ENCODE assay signal across 11 mouse cellular contexts in genomic region chr15:67983253-67983652, GRCm38 (mm10).
DNase-seq lines count a peak whose midpoint lies in the region; ATAC-seq and TF ChIP-seq lines count a peak whose summit lies in the region.
"Had no signal": no experiment of that assay in that cellular context is flagged by ENCODE, and none has a peak within 500 bp of the region (broad histone marks: within the 10 kb centered on the region; RNA-seq: fewer than 3 reads in every experiment).

No protein-coding gene starts in this region.

- 38% methylated on average over 1 of the region's 1 CpGs for WGBS in hindbrain, postnatal 0 days
- 20% methylated on average over 1 of the region's 1 CpGs for WGBS in hindbrain, embryonic 13.5 days
- WGBS in thymus, adult 2 months, result 57% methylated on average over 1 of the region's 1 CpGs

- H3K27me3 ChIP-seq in hindbrain, postnatal 0 days (ENCODE audit: insufficient read depth, low read length), result no peaks in the 10 kb centered on the region
- H3K27me3 ChIP-seq in hindbrain, embryonic 13.5 days, result no peaks in the 10 kb centered on the region
- H3K27me3 ChIP-seq in thymus, adult 2 months (ENCODE audit: control insufficient read depth, insufficient read depth, low read length), result no peaks in the 10 kb centered on the region
- H3K27me3 ChIP-seq: intestine, embryonic 15.5 days; midbrain, embryonic 12.5 days had no signal

- ATAC-seq in hindbrain, postnatal 0 days, result no peak
- no peak for ATAC-seq in hindbrain, embryonic 13.5 days (ENCODE audit: low FRiP score)
- ATAC-seq: intestine, embryonic 15.5 days had no signal

- H3K36me3 ChIP-seq in hindbrain, postnatal 0 days (ENCODE audit: insufficient read depth, low read length), result no peaks in the 10 kb centered on the region
- H3K36me3 ChIP-seq in hindbrain, embryonic 13.5 days, result no peaks in the 10 kb centered on the region
- H3K36me3 ChIP-seq in thymus, adult 2 months (ENCODE audit: control insufficient read depth, insufficient read depth, low read length), result no peaks in the 10 kb centered on the region
- H3K36me3 ChIP-seq: intestine, embryonic 15.5 days; midbrain, embryonic 12.5 days had no signal

- no peak overlapping the region for H3K9ac ChIP-seq in hindbrain, postnatal 0 days (replicated peaks; ENCODE audit: low read length)
- H3K9ac ChIP-seq in hindbrain, embryonic 13.5 days, result no peak overlapping the region
- H3K9ac ChIP-seq: intestine, embryonic 15.5 days; midbrain, embryonic 12.5 days had no signal

- no peak overlapping the region for H3K27ac ChIP-seq in hindbrain, postnatal 0 days
- no peak overlapping the region for H3K27ac ChIP-seq in hindbrain, embryonic 13.5 days
- no peak overlapping the region for H3K27ac ChIP-seq in thymus, adult 2 months (ENCODE audit: control insufficient read depth, insufficient read depth, low read length)
- H3K27ac ChIP-seq: intestine, embryonic 15.5 days; midbrain, embryonic 12.5 days had no signal

- no peak overlapping the region for H3K4me3 ChIP-seq in hindbrain, postnatal 0 days (ENCODE audit: low read length)
- no peak overlapping the region for H3K4me3 ChIP-seq in hindbrain, embryonic 13.5 days
- no peak overlapping the region for H3K4me3 ChIP-seq in thymus, adult 2 months (ENCODE audit: control insufficient read depth, insufficient read depth, low read length)
- H3K4me3 ChIP-seq: intestine, embryonic 15.5 days; midbrain, embryonic 12.5 days had no signal

- no peaks in the 10 kb centered on the region for H3K4me1 ChIP-seq in hindbrain, postnatal 0 days (ENCODE audit: insufficient read depth, low read length)
- no peaks in the 10 kb centered on the region for H3K4me1 ChIP-seq in hindbrain, embryonic 13.5 days (replicated peaks)
- no peaks in the 10 kb centered on the region for H3K4me1 ChIP-seq in thymus, adult 2 months (replicated peaks; ENCODE audit: control insufficient read depth, insufficient read depth, low read length)
- H3K4me1 ChIP-seq: intestine, embryonic 15.5 days; midbrain, embryonic 12.5 days had no signal

- no peak for TF ChIP-seq POLR2A in thymus, adult 2 months (IDR thresholded peaks at IDR 0.05; ENCODE audit: control insufficient read depth, extremely low read depth, insufficient read depth, low read length, poor library complexity)

- peak; percentile 20 for DNase-seq in hindbrain, postnatal 0 days (ENCODE audit: low spot score)
- DNase-seq in thymus, postnatal 14 days, result peak; percentile 4
- no peak for DNase-seq in thymus, adult 2 months
- DNase-seq in brain, adult 2 months (ENCODE audit: low read depth, low spot score), result peak; percentile 26
- DNase-seq in testis, postnatal 10 days (ENCODE audit: low spot score), result peak; percentile 50
- DNase-seq in heart, adult 18-20 months, result no peak
- no peak for DNase-seq in layer of hippocampus, adult 11-12 months (ENCODE audit: low spot score)
- DNase-seq: gastrocnemius, postnatal 10 days had no signal

- 0 out of 2 replicates have a peak, but pooled peaks have one; percentile 7 for TF ChIP-seq CTCF in hindbrain, postnatal 0 days (IDR thresholded peaks at IDR 0.05; ENCODE audit: low read depth)
- TF ChIP-seq CTCF in thymus, adult 2 months (IDR thresholded peaks at IDR 0.05; ENCODE audit: borderline replicate concordance, control insufficient read depth, extremely low read depth, insufficient read depth, low read length, poor library complexity), result no peak

- H3K4me2 ChIP-seq in hindbrain, postnatal 0 days (ENCODE audit: low read depth, low read length), result no peak overlapping the region
- H3K4me2 ChIP-seq in hindbrain, embryonic 13.5 days, result no peak overlapping the region
- H3K4me2 ChIP-seq: intestine, embryonic 15.5 days; midbrain, embryonic 12.5 days had no signal

- H3K9me3 ChIP-seq in hindbrain, postnatal 0 days (ENCODE audit: low read length), result no peaks in the 10 kb centered on the region
- H3K9me3 ChIP-seq in hindbrain, embryonic 13.5 days, result no peaks in the 10 kb centered on the region
- H3K9me3 ChIP-seq: intestine, embryonic 15.5 days; midbrain, embryonic 12.5 days had no signal

Comparison
In these comparisons a context has a peak if more than half of its experiments do, and no peak if none do; other contexts are left out.
1. DNase-seq: peak in hindbrain, postnatal 0 days (single experiment), thymus, postnatal 14 days (single experiment), brain, adult 2 months (single experiment) and testis, postnatal 10 days (single experiment); none in thymus, adult 2 months (single experiment), heart, adult 18-20 months (0 of 2) and layer of hippocampus, adult 11-12 months (single experiment).